Mouse (Mus musculus): ENCODE measurements at regions not wholly inside any gene's neighbourhood (a gene's known extent, or its start where the extent isn't known, plus 50 kb on each side); places are given as distances from the start of the nearest gene placed in this dataset.

- no peak overlapping the region for H3K27ac ChIP-seq (ENCODE audit: low read depth)
- no peaks in the 10 kb centered on the region for H3K9me3 ChIP-seq (replicated peaks; ENCODE audit: control insufficient read depth, low read length)
- no peak for DNase-seq (ENCODE audit: low spot score)
- ATAC-seq (ENCODE audit: insufficient read depth, low read depth), result no peak
- no peak overlapping the region for H3K4me3 ChIP-seq (ENCODE audit: low read depth, low read length)
- H3K27me3 ChIP-seq (ENCODE audit: control insufficient read depth, insufficient read depth, low read length), result no peaks in the 10 kb centered on the region
- 57% methylated on average over 1 of the region's 1 CpGs for WGBS
- no peak for TF ChIP-seq CTCF (IDR thresholded peaks at IDR 0.05; ENCODE audit: low read depth)
- TF ChIP-seq EP300 (IDR thresholded peaks at IDR 0.05; ENCODE audit: low read depth), result no peak
- no peak overlapping the region for H3K4me2 ChIP-seq (ENCODE audit: low read depth, low read length)
- H3K36me3 ChIP-seq (replicated peaks; ENCODE audit: control insufficient read depth, insufficient read depth, low read length), result no peaks in the 10 kb centered on the region
- no peaks in the 10 kb centered on the region for H3K4me1 ChIP-seq (ENCODE audit: control insufficient read depth, insufficient read depth)
- no peak overlapping the region for H3K9ac ChIP-seq (replicated peaks; ENCODE audit: low read depth, low read length)
These were observed 909.7 kb downstream of the Sorcs3 start for GRCm38 (mm10) chr19:49115484-49115883.

DNA sequence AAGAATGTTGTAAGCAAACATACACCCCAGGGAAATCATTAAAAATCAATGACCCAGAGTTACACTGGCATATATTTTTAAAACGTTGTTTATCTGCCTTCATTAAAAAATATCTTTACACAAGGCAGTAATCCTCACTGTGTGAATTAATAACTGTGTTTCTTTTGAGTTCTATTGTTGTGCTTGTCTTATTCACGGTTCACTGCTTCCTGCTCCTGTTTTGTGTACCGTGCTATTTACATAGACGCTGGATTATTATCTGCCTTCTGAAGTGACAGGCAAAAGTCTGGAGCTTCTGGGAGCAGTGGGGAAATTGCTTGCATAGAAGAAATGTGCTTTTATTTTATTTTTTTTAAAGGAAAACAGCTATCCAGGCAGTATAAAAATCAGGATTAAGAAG, 925.8 kb downstream of the Sorcs3 start:
- Histone ChIP-seq H3K4me3 (ENCODE audit: low read depth, low read length) (no peak overlapping the region), H3K9me3 (replicated peaks; ENCODE audit: control insufficient read depth, low read length) (no peaks in the 10 kb centered on the region), H3K36me3 (replicated peaks; ENCODE audit: control insufficient read depth, insufficient read depth, low read length) (no peaks in the 10 kb centered on the region), H3K4me1 (ENCODE audit: control insufficient read depth, insufficient read depth) (no peaks in the 10 kb centered on the region), H3K27me3 (ENCODE audit: control insufficient read depth, insufficient read depth, low read length) (no peaks in the 10 kb centered on the region), H3K4me2 (ENCODE audit: low read depth, low read length) (no peak overlapping the region), H3K9ac (replicated peaks; ENCODE audit: low read depth, low read length) (no peak overlapping the region), H3K27ac (ENCODE audit: low read depth) (no peak overlapping the region)
- TF ChIP-seq CTCF (IDR thresholded peaks at IDR 0.05; ENCODE audit: low read depth), result no peak
- no peak for TF ChIP-seq EP300 (IDR thresholded peaks at IDR 0.05; ENCODE audit: low read depth)
- 48% methylated on average over 4 of the region's 4 CpGs for WGBS
- DNase-seq (ENCODE audit: low spot score), result no peak
- ATAC-seq (ENCODE audit: insufficient read depth, low read depth), result no peak

GRCm38 (mm10) chr19:49172078-49172477, 966.3 kb downstream of the Sorcs3 start:
- Histone ChIP-seq H3K9me3 (replicated peaks; ENCODE audit: control insufficient read depth, low read length) (no peaks in the 10 kb centered on the region), H3K27ac (ENCODE audit: low read depth) (no peak overlapping the region), H3K4me1 (ENCODE audit: control insufficient read depth, insufficient read depth) (no peaks in the 10 kb centered on the region), H3K27me3 (ENCODE audit: control insufficient read depth, insufficient read depth, low read length) (no peaks in the 10 kb centered on the region), H3K4me2 (ENCODE audit: low read depth, low read length) (no peak overlapping the region), H3K36me3 (replicated peaks; ENCODE audit: control insufficient read depth, insufficient read depth, low read length) (no peaks in the 10 kb centered on the region), H3K4me3 (ENCODE audit: low read depth, low read length) (no peak overlapping the region), H3K9ac (replicated peaks; ENCODE audit: low read depth, low read length) (no peak overlapping the region)
- ATAC-seq (ENCODE audit: insufficient read depth, low read depth) (no peak), DNase-seq (ENCODE audit: low spot score) (no peak)
- 69% methylated on average over 2 of the region's 2 CpGs for whole genome bisulfite sequencing
- TF ChIP-seq CTCF (IDR thresholded peaks at IDR 0.05; ENCODE audit: low read depth) (no peak), EP300 (IDR thresholded peaks at IDR 0.05; ENCODE audit: low read depth) (no peak)

DNA sequence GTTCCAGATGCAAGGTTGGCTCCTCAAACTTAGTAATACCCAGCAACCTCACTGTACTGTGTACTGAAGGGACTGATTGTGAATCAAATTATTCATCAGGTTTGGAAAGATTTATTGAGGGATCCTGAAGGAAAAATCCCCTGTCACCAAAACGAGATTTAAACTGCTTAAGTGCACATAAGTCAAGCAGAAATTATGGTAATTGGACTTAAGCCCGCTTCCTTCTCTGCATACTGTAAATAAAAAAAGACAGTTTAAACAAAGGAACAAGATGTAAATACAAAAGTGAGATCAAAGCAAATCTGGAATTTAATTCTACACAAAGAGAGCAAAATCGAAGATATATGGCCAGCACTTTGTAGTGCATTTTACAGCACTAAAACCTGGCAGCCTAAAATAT, 1002.1 kb downstream of the Sorcs3 start:
- DNase-seq (ENCODE audit: low spot score) (no peak), ATAC-seq (ENCODE audit: insufficient read depth, low read depth) (no peak)
- TF ChIP-seq CTCF (IDR thresholded peaks at IDR 0.05; ENCODE audit: low read depth) (no peak), EP300 (IDR thresholded peaks at IDR 0.05; ENCODE audit: low read depth) (no peak)
- no peak overlapping the region for H3K4me2 ChIP-seq (ENCODE audit: low read depth, low read length)
- H3K9me3 ChIP-seq (replicated peaks; ENCODE audit: control insufficient read depth, low read length), result no peaks in the 10 kb centered on the region
- no peaks in the 10 kb centered on the region for H3K36me3 ChIP-seq (replicated peaks; ENCODE audit: control insufficient read depth, insufficient read depth, low read length)
- H3K27me3 ChIP-seq (ENCODE audit: control insufficient read depth, insufficient read depth, low read length), result no peaks in the 10 kb centered on the region
- WGBS, result 67% methylated on average over 3 of the region's 3 CpGs
- no peaks in the 10 kb centered on the region for H3K4me1 ChIP-seq (ENCODE audit: control insufficient read depth, insufficient read depth)
- H3K9ac ChIP-seq (replicated peaks; ENCODE audit: low read depth, low read length), result no peak overlapping the region
- no peak overlapping the region for H3K4me3 ChIP-seq (ENCODE audit: low read depth, low read length)
- no peak overlapping the region for H3K27ac ChIP-seq (ENCODE audit: low read depth)

DNA sequence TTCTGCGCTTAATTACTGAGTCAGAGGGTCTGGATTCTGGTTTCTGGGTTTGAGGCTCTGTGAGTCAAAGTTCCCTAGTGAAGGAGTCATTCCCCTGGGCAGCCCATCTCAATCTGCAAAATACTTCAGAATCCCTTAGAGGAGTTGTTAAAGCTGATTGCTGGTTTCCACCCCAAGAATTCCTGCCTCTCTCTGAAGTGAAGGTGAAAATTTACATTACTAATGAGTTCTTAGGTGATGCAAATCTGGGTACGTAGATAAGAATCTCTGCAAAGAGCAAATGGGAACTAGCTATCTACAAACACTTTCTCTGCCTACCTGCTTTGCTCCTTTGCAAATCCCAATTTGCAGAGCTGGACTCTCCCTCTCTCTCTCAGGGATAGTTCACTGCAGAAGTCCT, 1036.8 kb downstream of the Sorcs3 start:
- Histone ChIP-seq H3K4me2 (ENCODE audit: low read depth, low read length) (no peak overlapping the region), H3K4me1 (ENCODE audit: control insufficient read depth, insufficient read depth) (no peaks in the 10 kb centered on the region), H3K27ac (ENCODE audit: low read depth) (no peak overlapping the region), H3K36me3 (replicated peaks; ENCODE audit: control insufficient read depth, insufficient read depth, low read length) (no peaks in the 10 kb centered on the region), H3K9ac (replicated peaks; ENCODE audit: low read depth, low read length) (no peak overlapping the region), H3K4me3 (ENCODE audit: low read depth, low read length) (no peak overlapping the region), H3K9me3 (replicated peaks; ENCODE audit: control insufficient read depth, low read length) (no peaks in the 10 kb centered on the region), H3K27me3 (ENCODE audit: control insufficient read depth, insufficient read depth, low read length) (no peaks in the 10 kb centered on the region)
- TF ChIP-seq EP300 (IDR thresholded peaks at IDR 0.05; ENCODE audit: low read depth) (no peak), CTCF (IDR thresholded peaks at IDR 0.05; ENCODE audit: low read depth) (no peak)
- no peak for ATAC-seq (ENCODE audit: insufficient read depth, low read depth)
- 31% methylated on average over 2 of the region's 2 CpGs for WGBS
- no peak for DNase-seq (ENCODE audit: low spot score)

DNA sequence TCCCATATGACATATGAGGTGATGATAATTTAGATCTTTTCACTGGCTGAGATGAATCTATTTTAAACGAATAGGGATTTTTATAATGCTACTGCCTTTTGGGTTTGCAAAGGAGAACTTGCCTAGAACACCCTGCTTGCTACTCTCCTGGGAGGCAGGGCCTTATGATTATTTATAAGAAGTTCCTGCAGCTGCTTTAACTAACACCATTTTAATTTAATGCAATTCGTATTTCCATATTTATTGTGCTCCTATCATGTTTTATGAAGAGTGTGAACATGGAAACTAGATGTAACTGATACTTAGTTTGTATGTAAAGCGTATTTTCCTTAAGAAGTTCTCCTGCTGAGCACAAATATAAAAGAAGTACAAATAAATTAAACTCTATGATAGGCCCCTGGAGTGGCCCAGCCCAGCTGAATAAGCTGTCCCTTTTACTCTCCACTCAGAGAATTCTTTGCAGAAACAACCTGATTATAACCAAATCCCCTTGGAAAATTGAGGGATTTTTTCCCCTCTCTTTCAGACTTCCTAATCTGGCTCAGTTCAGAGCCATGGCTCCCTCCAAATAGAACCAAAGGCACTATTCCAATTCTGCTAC, 1039.4 kb downstream of the Sorcs3 start:
- no peaks in the 10 kb centered on the region for H3K4me1 ChIP-seq (ENCODE audit: control insufficient read depth, insufficient read depth)
- DNase-seq (ENCODE audit: low spot score), result no peak
- no peaks in the 10 kb centered on the region for H3K9me3 ChIP-seq (replicated peaks; ENCODE audit: control insufficient read depth, low read length)
- ATAC-seq (ENCODE audit: insufficient read depth, low read depth), result no peak
- H3K4me2 ChIP-seq (ENCODE audit: low read depth, low read length), result no peak overlapping the region
- 49% methylated on average over 3 of the region's 3 CpGs for WGBS
- H3K27me3 ChIP-seq (ENCODE audit: control insufficient read depth, insufficient read depth, low read length), result no peaks in the 10 kb centered on the region
- H3K36me3 ChIP-seq (replicated peaks; ENCODE audit: control insufficient read depth, insufficient read depth, low read length), result no peaks in the 10 kb centered on the region
- TF ChIP-seq CTCF (IDR thresholded peaks at IDR 0.05; ENCODE audit: low read depth) (no peak), EP300 (IDR thresholded peaks at IDR 0.05; ENCODE audit: low read depth) (no peak)
- no peak overlapping the region for H3K9ac ChIP-seq (replicated peaks; ENCODE audit: low read depth, low read length)
- H3K27ac ChIP-seq (ENCODE audit: low read depth), result no peak overlapping the region
- no peak overlapping the region for H3K4me3 ChIP-seq (ENCODE audit: low read depth, low read length)

Measured in heart, postnatal 0 days (tissue).